ENCODE assay signal across 9 mouse cellular contexts in the genomic region with DNA sequence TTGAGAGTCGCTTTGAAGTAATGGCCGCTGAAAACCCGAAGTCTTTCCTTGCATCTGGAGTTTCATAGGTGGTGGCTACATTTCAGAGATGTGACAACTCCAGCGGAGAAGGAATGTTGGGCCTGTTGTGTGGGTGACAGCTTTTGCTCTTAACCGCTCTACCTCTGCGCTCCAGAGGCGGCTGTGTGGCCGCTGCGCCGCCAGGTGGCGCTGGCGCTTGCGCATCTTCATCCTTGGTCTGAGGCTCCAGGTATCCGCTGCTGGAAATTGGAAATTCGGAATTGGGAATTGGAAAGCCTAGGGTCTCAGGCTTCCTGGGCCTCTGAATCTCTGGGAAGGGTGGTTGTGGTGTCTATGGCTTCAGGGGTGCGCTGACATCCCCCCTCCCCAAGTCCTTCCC.
DNase-seq lines count a peak whose midpoint lies in the region; ATAC-seq lines count a peak whose summit lies in the region.
"Had no signal": no experiment of that assay in that cellular context is flagged by ENCODE, and none has a peak within 500 bp of the region (broad histone marks: within the 10 kb centered on the region; RNA-seq: fewer than 3 reads in every experiment).

No protein-coding gene starts in this region.

- no peak overlapping the region for H3K27ac ChIP-seq in kidney, embryonic 15.5 days
- H3K27ac ChIP-seq in neural tube, embryonic 13.5 days (replicated peaks), result no peak overlapping the region

- WGBS in kidney, embryonic 15.5 days, result 8% methylated on average over 16 of the region's 16 CpGs
- WGBS in neural tube, embryonic 13.5 days, result 4% methylated on average over 16 of the region's 16 CpGs

- peak; percentile 4 for DNase-seq in kidney, adult 11 months
- peak; percentile 55 to 66 for DNase-seq in adrenal gland, adult 18-20 months (ENCODE audit: low spot score in 2 of 2)
- DNase-seq in embryo, embryonic 10.5 days (ENCODE audit: low spot score), result peak; percentile 74
- DNase-seq in left cerebral cortex, postnatal 25 days (ENCODE audit: low spot score in 2 of 2), result peak; percentile 85 to 90

- 0 out of 2 replicates have a peak, but pooled peaks cover 14% of the 10 kb centered on the region for H3K27me3 ChIP-seq in kidney, embryonic 15.5 days
- peaks cover 18% of the 10 kb centered on the region; the same call in 1 of the 2 replicates for H3K27me3 ChIP-seq in neural tube, embryonic 13.5 days

- H3K36me3 ChIP-seq in kidney, embryonic 15.5 days, result no peaks in the 10 kb centered on the region
- H3K36me3 ChIP-seq in neural tube, embryonic 13.5 days, result no peaks in the 10 kb centered on the region

- no peaks in the 10 kb centered on the region for H3K4me1 ChIP-seq in kidney, embryonic 15.5 days
- no peaks in the 10 kb centered on the region; the same call in 1 of the 2 replicates for H3K4me1 ChIP-seq in neural tube, embryonic 13.5 days (replicated peaks)

- no peak overlapping the region for H3K4me3 ChIP-seq in kidney, embryonic 15.5 days (replicated peaks)
- no peak overlapping the region for H3K4me3 ChIP-seq in neural tube, embryonic 13.5 days
- H3K4me3 ChIP-seq: megakaryocyte, embryonic 14.5 days had no signal

- H3K4me2 ChIP-seq in kidney, embryonic 15.5 days, result no peak overlapping the region
- no peak overlapping the region for H3K4me2 ChIP-seq in neural tube, embryonic 13.5 days

- no peak for ATAC-seq in kidney, embryonic 15.5 days (replicated peaks; ENCODE audit: low FRiP score)
- peak; percentile 45; the same call in 1 of the 2 replicates for ATAC-seq in granulocyte monocyte progenitor cell, adult 5-6 weeks (replicated peaks; ENCODE audit: poor library complexity, severe bottlenecking)
- 0 out of 2 replicates have a peak, but pooled peaks have one; percentile 61 for ATAC-seq in neural tube, embryonic 13.5 days (ENCODE audit: low read depth)
- no peak for ATAC-seq in erythroblast, adult 5-6 weeks (replicated peaks; ENCODE audit: low FRiP score, poor library complexity, severe bottlenecking)

- H3K9me3 ChIP-seq in kidney, embryonic 15.5 days (replicated peaks), result no peaks in the 10 kb centered on the region
- H3K9me3 ChIP-seq in neural tube, embryonic 13.5 days, result no peaks in the 10 kb centered on the region

- intact Hi-C loops in left cerebral cortex, postnatal 25 days (cut with DNase I), result loop anchor here (1.0 to 10.0 kb wide), 4 partner anchors 209 to 699 kb away; a partner anchor contains a TSS

- no peak overlapping the region for H3K9ac ChIP-seq in kidney, embryonic 15.5 days
- H3K9ac ChIP-seq in neural tube, embryonic 13.5 days, result no peak overlapping the region

Comparison
In these comparisons a context has a peak if more than half of its experiments do, and no peak if none do; other contexts are left out.
1. DNase-seq: peak in every context shown above with its lines; median percentile 88 in left cerebral cortex, postnatal 25 days; 74 in embryo, embryonic 10.5 days; 60 in adrenal gland, adult 18-20 months; 4 in kidney, adult 11 months.
2. ATAC-seq: peak in granulocyte monocyte progenitor cell, adult 5-6 weeks (single experiment) and neural tube, embryonic 13.5 days (single experiment); none in kidney, embryonic 15.5 days (single experiment) and erythroblast, adult 5-6 weeks (single experiment).